Mouse (Mus musculus): ENCODE data around the gene Tanc1.

Tanc1 gene

DNA sequence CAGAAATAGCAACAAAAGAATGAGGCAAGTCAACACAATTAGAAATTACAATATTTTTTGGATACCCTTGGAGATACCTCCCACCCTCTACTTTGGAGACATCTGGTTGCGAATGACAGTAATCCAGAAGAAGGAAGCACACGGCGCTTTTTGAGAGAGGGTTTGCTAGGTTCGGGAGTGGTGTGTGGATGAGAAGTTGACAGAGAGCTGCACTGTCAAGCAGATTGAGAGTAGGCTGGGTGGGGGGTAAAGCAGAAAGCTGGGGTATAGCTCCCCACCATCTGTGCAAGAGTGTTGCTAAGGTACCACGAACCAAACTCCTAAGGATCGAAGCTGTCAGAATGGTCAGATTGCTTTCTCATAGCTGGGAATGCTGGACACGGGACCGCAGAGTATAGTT, 40.0 kb downstream of the Tanc1 start:
- DNase-seq (ENCODE audit: low spot score), result no peak

GRCm38 (mm10) chr2:59652702-59653101, 40.9 kb downstream of the Tanc1 start:
- DNase-seq (ENCODE audit: low spot score), result no peak

DNA sequence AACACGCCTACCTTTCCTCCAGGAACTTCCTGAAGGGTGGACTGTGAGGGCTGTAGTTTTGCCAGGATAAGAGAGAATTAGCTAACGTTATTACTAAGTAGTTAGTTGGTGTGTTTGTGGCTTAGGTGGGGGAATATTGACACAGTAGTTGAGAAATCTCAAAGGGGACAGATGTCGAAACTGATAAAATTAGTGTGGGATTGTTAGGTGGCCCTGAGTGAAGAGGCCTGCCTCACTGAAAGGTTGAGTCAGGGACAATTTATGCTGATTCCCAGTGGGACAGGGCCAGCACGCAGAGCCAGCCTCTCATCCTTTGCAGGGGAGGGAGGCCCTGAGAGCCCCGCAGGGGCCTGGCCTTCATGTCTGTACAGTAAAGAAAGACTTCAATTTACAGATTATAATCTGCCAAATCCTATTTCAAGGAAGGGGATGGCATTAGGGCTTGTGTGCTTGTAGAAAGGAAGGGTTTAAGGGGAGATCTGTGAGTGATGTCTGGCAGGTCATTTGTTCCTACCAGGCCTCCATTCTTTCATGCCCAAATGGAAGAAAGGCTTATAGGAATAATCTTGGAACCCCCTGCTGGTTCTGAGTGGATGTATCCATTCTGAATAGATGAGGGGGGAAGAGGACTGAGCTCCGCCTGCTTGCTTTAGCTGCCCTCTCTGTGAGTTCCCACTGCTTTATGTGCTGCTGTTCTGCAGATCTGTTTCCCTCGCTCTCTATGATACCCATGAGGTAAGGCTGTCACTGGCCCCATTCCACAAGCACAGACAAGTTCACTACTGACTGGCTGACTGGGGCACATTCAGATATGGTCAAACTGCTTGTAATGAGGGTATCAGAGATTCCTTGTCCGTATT, 41.7 kb downstream of the Tanc1 start:
- no peak for DNase-seq (ENCODE audit: low spot score)

DNA sequence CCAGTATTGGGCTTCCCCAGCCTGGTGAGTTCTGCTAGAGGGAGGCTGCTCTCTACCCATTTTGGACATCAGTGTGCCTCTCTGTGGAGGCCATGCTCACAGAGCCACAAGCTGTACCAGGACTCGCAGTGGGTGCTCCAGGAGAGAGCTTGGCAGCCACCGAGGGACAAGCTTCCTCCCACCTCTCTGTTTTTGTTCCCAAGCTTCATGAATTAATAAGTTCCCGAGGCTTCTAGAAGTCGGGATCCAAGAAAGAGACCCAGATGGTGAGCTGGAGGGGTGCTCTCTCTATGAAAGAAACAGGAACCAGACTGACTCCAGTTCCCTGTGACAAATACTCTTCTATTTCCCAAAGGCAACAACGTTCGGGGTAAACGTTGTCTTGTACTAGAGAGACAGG, 43.6 kb downstream of the Tanc1 start:
- DNase-seq (ENCODE audit: low spot score), result no peak

DNA sequence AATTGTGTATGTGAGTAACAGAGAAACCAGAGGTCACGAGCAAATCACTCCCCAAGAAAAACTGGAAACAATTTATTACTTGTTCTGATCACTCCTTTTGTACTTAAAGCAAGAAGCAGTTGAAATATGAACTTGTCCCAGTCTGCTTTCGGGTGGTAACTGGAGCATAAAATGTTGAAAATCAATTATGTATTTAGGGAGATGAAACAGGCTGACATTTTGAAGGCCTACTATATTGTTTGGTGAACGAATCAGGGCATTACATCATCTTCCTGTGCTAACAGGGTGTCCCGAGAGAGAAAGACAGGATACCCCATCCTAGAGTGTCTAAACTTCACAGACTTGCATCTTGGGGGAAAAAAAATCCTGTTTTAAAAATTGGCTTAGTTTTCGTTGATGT, 44.8 kb downstream of the Tanc1 start:
- no peak for DNase-seq (ENCODE audit: low spot score)

DNA sequence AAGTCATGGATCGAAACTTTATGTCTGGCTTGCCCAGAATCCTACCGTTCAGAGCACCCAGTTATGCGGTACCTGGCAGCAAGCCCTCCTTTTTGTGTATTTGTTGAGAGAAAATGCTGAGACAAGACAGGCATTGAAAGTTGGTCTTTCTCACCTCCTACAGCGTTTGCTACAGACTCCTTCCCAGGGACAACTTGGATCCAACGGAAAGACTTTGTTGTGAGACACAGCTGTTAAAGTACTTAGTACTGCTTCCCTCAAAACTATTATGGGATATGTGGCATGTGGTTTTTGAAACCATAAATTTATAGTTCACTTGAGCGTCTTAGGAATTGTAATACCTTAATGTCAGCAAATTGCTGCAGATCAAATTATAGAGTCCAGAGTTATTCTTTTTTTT, 47.8 kb downstream of the Tanc1 start:
- no peak for DNase-seq (ENCODE audit: low spot score)

DNA sequence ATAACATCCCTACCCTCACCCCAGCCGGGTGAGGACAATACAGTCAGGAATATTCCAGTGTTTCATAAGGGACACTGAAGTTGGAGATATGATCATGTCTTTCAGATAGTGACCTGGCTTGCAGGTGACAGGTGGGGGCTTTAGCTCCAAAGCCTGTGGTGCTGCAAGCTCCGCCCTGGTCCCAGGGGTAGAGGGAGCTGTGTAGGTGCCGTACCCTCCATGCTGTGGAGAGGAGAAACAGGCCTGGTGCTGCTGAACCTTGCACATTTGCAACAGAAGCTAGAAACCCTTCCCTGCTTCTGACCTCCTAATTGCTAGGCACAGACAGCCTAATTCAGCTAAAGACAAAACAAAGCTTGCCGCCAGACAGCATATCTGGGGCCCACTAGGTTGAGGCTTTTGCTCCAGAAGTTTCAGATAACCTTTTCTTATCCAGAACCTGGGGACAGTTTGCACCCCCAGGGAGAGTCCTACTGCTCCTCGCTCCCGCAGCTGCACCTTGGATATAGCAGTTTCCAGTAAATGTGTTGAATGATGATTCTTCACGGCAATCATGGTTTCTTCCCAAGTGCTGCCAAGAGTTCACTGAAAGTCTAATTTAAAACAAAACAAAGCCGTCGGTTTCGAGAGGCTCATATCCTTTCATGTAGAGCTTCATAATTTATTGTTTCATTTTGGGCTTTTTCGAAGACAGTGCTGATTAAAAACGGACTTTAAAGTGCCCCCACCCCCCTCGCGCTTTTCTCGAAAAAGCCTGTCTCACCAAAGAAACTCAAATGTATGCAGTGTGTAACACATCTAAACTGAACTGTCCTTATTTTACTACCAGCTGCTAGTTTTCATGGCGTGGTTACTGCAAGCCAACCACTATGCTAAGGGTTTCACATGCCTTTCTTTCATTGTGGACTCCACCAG, 49.3 kb downstream of the Tanc1 start:
- DNase-seq (ENCODE audit: low spot score), result no peak

DNA sequence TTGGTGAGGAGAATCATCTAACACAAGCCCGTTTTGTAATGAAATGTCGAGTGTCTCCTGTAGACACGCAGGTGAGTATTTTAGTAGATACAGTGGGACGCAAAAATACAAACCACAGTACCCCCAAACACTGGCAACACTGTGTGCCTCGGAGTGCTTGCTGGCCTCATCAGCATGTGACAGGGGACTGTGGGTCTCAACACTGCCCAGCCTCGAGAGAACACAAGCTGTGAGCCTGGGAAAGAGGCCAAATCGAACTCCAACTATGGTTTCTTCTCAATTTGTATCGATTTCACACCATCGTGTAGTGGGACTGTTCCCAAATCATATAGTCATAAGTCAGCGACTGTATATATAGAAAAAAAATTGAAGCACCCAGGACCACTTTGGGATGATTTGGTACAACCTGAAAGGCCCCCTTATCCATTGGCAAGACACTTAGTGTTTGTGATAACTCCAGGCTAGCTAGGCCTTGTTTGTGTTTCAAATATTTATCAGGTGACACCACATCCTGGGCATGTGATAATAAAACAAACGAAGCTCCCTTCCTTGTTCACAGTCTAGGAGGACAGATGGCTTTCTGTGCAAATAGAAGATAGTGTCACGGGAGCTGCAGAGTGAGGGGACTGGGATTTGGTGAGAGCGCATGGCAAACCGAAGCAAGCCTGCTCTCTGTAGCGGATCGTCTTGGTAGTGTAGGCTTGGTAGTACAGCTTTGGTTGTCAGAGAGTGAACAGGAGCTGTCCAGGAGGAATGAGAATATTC, 53.1 kb downstream of the Tanc1 start:
- DNase-seq (ENCODE audit: low spot score), result no peak

GRCm38 (mm10) chr2:59666533-59666932, 54.7 kb downstream of the Tanc1 start:
- DNase-seq (ENCODE audit: low spot score), result no peak

DNA sequence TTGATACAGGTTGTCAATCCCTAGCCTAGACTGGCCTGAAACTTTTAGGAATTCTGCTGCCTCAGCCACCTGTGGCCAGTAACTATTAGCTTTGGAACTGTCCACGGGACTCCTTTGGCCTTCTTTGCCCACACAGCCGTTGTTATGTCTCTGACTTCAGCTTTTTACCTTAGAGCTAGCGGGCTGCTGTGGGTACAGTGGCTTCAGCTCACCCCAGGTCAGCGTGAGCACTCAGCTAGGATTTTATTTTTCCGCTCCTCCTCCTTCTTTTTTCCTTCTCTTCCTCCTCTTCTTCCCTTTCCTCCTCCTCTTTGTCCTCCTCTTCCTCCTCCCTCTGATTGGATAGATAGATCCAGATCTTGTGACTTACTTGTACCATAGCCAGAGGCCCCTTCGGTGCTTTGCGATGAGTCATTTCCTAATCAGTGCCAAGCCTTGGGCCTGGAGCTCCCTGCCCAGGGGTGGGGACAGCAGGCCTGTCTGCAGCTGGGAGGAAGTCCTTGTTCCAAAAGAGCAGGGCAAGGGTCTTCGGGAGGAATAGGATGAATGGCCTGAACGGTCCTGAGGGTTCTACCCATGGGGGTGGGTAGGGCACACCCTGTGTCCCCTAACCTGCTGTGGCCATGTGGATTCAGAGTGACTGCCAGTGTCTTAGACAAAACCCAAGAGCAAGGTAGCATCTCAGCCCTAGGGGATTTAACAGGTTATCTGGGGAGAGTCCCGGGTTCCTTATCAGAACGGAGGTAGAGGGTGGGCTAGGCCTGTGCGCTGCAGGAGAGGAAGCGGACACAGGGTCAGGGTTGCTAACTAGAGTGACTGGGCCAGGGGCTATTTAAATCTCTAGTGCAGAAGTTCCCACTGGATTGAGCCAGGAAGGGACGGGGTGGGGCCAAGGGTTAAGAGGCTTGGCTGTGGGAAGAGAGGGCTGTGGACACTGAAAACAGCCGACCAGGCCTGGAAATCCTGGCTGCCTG, 58.5 kb downstream of the Tanc1 start:
- DNase-seq (ENCODE audit: low spot score), result peak; percentile 56

DNA sequence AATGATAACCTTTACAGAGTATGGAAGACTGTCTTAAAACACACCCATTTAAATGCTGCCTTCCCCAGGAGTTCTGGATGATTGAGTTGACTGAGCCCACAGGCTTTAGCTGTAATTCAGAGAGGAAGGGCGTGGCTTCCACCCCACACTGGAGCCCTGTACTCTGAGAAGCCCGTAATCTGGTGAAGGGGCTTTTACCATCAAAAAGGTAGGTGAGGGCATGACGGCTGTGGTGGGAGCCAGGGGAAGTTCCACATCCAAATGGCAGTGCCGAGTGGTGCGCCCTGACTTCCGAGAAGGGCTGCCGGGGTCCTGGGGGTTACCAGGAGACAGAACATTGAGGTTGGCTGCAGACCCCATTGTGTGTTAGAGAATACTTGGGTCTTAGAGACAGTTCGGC, 59.8 kb downstream of the Tanc1 start:
- DNase-seq (ENCODE audit: low spot score), result no peak

- no peak for DNase-seq (ENCODE audit: low spot score)
Observed at GRCm38 (mm10) chr2:59672086-59672485, 60.2 kb downstream of the Tanc1 start.

DNA sequence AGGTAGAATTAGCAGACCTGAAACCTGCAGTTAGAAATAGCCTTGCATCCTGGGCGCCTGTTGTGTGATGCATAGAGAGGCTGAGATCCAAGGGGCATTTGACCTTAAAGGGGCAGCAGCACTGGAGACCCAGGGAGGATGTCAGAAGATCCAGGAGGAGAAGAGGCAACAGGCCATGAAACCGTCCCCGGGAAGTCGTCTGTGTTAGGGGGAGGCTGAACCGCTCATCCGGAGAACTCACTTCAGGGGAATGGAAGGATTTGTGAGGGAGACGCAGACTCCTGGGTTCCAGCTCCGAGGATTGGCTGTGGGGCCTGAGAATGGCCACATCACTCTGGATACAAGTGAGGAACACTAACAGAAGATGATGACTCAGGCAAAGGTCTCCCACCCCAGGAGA, 60.8 kb downstream of the Tanc1 start:
- DNase-seq (ENCODE audit: low spot score), result no peak

DNA sequence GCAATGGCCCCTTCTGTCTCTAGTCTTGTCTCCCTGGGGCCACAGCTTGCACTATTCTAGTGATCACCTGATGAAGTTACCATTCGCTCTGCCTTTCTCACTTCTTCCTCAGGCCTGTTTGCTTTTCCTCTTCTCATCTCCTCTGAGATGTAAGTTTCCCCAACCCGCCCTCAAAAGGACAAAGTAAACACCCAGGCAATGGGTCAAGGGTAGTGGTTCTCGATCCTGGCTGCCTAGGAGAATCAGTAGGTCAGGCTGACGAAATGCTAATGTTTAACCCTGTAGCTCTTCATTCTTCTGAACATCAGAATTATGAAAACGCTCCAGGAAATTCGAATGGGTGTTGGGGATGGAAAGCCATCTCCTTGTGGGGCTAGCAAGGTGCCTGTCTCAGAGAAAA, 61.5 kb downstream of the Tanc1 start:
- DNase-seq (ENCODE audit: low spot score), result no peak

GRCm38 (mm10) chr2:59673877-59674276, 62.0 kb downstream of the Tanc1 start:
- DNase-seq (ENCODE audit: low spot score), result no peak

GRCm38 (mm10) chr2:59675270-59675995, 63.6 kb downstream of the Tanc1 start:
- no peak for DNase-seq (ENCODE audit: low spot score)

DNA sequence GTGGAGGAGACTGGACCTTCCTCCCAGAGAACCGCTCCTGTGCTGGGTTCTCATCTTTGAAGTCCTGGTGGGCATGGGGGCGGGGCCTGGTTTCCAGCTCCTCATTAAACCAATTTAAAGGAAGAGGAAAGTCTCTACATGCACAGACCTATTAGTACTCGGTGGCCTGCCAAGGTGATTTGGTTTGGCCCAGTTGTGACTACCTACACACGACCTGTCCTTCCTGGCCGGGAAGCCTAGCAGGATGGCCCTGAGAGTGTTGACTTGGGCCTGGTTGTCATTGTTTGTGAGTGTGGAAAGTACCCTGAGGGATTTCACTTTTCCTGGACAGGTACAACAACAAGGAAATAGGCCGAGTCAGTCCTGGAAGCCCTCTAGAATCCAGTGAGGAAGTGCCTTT, 64.2 kb downstream of the Tanc1 start:
- no peak for DNase-seq (ENCODE audit: low spot score)

GRCm38 (mm10) chr2:59676442-59676841, 64.6 kb downstream of the Tanc1 start:
- no peak for DNase-seq (ENCODE audit: low spot score)

DNA sequence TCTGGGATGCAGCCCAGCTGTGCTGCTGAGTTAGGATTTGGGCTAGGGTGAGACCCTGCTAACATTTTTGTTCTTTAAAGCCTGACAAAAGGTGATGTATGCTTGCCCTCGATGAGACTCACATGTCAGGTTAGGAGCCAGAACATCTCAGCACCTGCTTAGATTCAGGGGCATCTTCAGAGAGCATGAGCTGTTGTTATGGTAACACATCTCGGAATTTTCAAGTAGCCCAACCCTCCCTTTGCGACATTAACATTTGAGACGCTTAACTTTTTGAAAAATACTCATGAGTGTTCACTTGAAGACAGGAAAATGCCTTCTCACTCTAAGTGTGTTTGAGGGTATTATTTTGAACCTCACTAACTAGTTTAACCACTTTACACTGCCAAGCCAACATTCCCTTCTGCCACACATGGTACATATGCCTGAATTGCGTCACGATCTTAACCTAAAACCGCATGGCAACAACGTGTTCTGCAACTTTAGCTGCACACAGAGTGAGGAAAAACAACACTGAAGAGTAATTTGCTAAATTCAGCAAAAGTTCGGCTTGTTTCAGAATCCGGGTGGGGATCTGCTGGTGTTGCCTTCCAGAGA, 67.7 kb downstream of the Tanc1 start:
- no peak for DNase-seq (ENCODE audit: low spot score)

GRCm38 (mm10) chr2:59680736-59681135, 68.9 kb downstream of the Tanc1 start:
- no peak for DNase-seq (ENCODE audit: low spot score)

All from testis, postnatal 14 days (tissue).